Mouse (Mus musculus): ENCODE data around the gene Fer1l4.

DNA sequence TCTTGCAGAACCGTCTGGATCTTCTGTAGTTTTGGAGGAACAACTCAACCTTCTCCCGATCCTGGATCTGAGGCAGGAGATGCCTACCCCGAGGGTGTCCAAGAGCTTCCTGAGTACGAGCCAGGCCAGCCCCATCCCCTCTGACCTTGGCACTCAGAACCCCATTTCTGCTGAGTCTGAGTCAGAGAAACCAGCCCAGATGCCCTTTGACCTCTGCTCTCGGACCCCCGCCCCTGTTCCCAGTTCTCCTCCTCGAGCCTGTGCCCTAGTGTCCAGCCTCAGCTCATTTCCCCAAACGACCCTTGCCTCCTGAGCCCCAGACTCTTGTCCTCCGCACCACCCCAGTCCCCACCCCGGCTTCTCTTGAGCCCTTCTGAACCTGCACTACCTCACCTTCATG, 13.4 kb upstream of the Fer1l4 start:
- TF ChIP-seq POLR2A (IDR thresholded peaks at IDR 0.05; ENCODE audit: insufficient read depth, low read depth, low read length) (no peak), CTCF (IDR thresholded peaks at IDR 0.05) (no peak), EP300 (IDR thresholded peaks at IDR 0.05; ENCODE audit: insufficient read depth, low read depth, low read length) (no peak)

Data from heart, adult 2 months (tissue).